Mouse (Mus musculus): Measurements from ENCODE around the gene Gimd1. TPM values are rescaled to one million over a fixed set of nuclear protein-coding genes. Genes with fewer than 3 reads are reported as not detected.

Gene Gimd1
- total RNA-seq (2015; ENCODE audit: low replicate concordance), result not detected in 2 replicates
- total RNA-seq (2017; ENCODE audit: low replicate concordance), result not detected in 2 replicates

DNA sequence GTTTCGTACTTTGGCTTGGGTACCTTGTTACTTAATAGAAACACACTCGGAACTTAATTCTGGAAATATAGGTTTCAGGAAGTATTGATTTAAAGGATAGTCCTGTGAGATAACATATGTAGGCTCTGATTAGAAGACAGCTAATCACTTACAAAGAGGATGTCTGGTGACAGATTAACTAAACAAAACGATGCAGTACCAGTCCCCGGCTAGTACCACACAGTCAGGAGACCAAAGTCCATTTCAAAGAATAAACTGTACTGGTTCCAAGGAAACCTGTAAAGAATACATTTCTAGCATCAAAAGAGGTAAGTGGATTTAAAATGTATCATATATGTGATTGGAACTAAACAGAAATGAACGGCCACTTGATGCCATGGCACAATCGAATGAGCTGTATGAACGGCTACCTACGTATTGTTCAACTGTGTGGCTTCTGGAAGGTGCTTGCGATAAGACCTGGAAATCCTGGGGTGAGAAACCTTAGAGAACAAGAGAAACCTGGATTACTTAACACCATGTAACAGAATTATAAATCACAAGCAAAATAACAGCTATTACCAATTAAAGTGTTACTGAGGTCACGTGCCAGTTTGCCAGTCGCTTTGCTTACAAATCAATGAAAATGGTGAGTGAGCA, at the start of gene Gimd1:
Gimd1 (plus strand) TSS at position 220 of the 639 bp plus-strand sequence.
- ATAC-seq (replicated peaks; ENCODE audit: low FRiP score, poor library complexity, severe bottlenecking), result no peak

DNA sequence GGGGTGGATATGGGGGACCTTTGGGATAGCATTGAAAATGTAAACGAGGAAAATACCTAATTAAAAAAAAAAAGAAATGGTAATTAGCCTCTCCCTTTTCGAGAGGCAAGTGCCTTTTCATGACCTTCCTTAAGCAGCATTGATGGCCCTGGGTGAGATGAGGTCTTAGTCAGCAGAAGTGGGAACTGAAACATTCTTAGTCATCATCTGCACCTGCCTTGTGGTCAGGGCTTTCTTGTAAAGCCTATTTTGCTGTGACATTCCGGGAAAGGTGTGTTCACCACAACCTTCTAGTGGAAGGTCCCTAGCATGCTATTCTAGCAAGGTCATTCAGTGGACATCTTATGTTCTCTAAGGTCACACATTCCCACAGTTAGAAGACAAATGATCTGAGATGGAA, 48.4 kb upstream of the Gimd1 start:
- ATAC-seq (replicated peaks; ENCODE audit: low FRiP score, poor library complexity, severe bottlenecking), result no peak

DNA sequence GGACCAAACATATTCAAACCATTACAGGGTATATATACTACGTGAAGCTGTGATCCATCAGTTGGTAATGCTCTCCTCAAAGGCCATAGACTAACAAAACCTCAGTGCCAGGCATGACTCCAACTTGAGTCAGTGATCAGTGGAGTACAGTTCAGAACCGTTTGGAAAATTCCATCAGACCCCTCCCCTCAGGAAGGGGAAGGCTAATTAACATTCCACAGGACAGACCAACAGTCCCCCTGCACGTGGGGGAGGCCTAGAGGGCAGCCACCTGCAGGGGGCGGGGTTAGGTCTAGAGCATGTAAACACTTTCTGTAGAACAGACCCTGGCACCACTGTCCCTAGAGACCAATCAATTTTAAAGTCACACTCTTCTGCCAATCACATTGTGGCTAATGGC, 47.3 kb upstream of the Gimd1 start:
- ATAC-seq (replicated peaks; ENCODE audit: low FRiP score, poor library complexity, severe bottlenecking), result no peak

DNA sequence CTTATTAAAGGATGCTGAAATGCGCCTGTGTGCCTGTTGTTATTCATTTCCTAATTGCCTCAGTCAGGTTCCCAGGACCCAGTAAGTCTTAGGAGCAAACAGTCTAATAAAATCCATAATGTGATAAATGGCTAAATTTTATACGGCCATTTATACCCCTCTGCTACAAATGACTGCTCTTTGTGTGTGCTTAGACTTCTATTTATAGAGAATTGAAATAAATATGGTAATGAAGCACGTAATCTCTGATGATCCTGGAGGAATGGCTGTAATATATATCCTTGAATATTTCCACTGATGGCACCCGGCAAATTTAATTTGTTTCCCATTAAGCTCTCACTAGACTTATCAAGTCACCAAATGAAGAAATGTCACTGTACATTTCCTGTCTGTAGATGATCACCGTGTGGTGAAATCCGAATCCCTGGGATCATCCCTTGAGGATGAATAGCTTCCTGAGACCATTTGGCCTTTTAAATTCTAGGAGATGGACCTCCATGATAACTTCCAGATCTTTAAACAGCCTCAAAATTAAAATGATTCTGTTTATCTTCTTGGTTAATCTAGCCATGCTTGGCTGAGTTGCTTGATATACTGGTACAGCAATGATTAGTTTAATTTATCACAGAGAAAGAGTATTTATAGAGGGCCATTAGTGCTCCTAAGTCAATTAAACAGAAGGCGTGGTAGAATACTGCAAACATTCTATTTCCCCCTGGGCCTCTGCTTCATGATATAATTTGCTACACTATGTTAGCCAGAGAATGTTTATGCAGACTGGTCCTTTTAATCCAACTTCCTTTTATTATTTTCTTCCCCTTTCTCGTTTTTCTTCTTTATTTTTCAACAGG, 44.3 kb upstream of the Gimd1 start:
- ATAC-seq (replicated peaks; ENCODE audit: low FRiP score, poor library complexity, severe bottlenecking), result no peak

DNA sequence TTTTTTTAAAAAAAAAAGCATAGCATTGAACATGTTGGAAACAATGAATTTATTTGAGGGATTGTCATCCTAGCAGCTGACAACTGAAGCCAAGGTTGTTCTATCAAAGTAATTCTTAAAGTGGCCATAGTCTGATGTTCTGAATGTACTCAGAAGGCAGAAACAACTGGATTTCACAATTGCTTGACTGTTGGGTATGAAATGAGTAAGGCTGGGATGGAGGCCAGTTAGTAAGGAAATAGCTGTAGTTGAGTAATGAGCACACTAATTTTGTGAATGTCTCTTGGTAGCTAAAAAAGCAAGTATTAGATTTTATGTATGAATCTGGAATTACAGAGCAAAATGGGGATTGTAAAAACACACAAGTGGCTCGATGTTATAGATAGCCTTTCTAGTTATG, 41.5 kb upstream of the Gimd1 start:
- no peak for ATAC-seq (replicated peaks; ENCODE audit: low FRiP score, poor library complexity, severe bottlenecking)

DNA sequence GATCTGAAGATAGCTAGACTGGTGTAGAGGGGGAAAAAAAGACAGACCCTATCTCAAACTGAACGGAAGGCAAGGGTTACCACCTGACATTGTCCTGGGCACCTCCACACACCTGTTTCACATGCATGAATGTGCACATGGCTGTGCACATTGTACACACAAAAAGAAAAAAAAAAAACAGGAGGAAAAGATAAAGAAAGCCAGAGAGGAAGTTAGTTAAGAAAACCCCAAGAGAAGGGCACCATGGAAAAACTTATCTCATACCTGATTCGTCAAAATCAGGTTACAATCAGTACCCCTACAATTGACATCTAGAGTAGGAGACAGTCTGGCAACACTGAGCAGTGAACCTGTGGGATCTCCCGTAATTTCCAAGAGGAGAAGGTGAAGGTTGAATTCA, 39.6 kb upstream of the Gimd1 start:
- no peak for ATAC-seq (replicated peaks; ENCODE audit: low FRiP score, poor library complexity, severe bottlenecking)

DNA sequence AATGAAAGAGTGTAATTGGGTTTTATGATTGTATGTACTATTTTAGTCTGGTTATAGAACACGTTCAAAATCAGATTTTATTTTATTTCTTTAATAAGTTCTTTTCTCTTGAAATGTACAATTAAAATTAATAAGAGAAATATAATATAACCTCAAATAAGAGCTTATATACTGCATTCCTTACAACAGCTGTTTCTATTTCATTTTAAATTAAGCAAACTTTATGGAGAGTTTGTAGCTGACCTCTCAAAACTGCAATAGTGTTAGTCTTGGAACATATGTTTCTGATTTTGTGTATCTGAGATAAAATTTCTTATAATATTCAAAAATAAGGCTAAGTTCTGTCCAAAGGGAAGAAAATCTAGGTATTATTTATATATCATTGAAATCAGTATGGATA, 39.0 kb upstream of the Gimd1 start:
- ATAC-seq (replicated peaks; ENCODE audit: low FRiP score, poor library complexity, severe bottlenecking), result no peak

GRCm38 (mm10) chr3:132628741-132629140, 879 bp upstream of the Gimd1 start:
- no peak for ATAC-seq (replicated peaks; ENCODE audit: low FRiP score, poor library complexity, severe bottlenecking)

- ATAC-seq (replicated peaks; ENCODE audit: low FRiP score, poor library complexity, severe bottlenecking), result no peak
Observed at GRCm38 (mm10) chr3:132633261-132633660, 3.6 kb downstream of the Gimd1 start.

- no peak for ATAC-seq (replicated peaks; ENCODE audit: low FRiP score, poor library complexity, severe bottlenecking)
Observed at GRCm38 (mm10) chr3:132637080-132637479, 7.5 kb downstream of the Gimd1 start.

GRCm38 (mm10) chr3:132644071-132644470, 14.5 kb downstream of the Gimd1 start:
- ATAC-seq (replicated peaks; ENCODE audit: low FRiP score, poor library complexity, severe bottlenecking), result no peak

DNA sequence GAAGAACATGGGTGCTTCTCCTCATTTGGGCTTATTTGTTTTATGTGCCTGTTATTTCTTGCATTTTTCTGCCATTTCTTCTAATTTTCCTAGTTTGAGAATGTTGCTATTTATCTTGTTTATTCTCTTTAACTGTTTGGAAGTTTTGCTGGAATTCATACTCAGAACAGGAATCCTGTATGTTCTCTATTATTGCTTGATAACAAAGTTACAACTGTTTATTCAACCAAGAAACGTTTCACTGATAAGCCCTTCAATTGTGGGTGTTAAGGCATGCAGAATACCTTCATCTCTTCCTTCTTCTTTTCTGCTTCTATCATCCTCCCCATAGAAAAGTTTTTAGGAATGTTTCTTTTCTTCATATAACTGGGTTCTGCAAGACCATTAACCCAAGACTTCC, 17.2 kb downstream of the Gimd1 start:
- no peak for ATAC-seq (replicated peaks; ENCODE audit: low FRiP score, poor library complexity, severe bottlenecking)

- no peak for ATAC-seq (replicated peaks; ENCODE audit: low FRiP score, poor library complexity, severe bottlenecking)
Observed at GRCm38 (mm10) chr3:132649368-132649767, 19.7 kb downstream of the Gimd1 start.

DNA sequence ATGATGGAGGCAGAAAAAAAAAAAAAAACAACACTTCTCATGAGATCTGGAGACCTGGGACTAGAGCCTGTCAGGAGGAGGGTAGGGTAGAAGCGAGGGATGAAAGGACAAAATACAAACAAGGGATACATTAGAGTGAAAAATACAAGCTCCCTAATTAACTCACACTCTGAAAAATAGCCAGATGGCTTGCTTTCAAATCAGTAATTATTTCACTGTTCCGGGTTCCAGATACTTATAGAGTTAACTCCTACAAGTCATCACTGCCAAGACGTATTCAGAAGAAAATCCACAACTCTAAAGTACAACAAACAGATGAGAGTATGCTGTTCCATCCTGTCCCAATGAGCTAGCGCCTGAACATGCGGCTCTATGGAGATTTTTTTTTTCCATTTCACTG, 20.6 kb downstream of the Gimd1 start:
- ATAC-seq (replicated peaks; ENCODE audit: low FRiP score, poor library complexity, severe bottlenecking), result no peak

DNA sequence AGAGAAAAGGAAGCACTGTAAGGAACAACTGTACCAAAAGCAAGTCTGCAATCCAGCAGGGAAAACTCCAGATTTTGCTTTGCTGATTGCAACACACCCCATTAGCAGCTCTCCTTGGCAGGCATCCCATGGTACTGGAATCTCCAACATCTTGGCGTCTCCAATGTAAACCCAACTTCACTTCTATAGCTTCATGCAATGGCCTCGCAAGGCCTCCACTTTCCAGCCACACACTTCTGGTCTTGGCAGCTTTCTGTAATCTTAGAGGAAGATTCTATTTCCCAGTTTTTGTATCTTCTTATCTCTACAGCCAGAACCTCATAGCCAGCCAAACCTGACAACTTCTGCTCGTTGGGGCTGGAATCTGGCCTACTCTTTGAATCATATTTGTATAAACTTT, 22.2 kb downstream of the Gimd1 start:
- no peak for ATAC-seq (replicated peaks; ENCODE audit: low FRiP score, poor library complexity, severe bottlenecking)

- no peak for ATAC-seq (replicated peaks; ENCODE audit: low FRiP score, poor library complexity, severe bottlenecking)
Observed at GRCm38 (mm10) chr3:132653959-132654358, 24.3 kb downstream of the Gimd1 start.

DNA sequence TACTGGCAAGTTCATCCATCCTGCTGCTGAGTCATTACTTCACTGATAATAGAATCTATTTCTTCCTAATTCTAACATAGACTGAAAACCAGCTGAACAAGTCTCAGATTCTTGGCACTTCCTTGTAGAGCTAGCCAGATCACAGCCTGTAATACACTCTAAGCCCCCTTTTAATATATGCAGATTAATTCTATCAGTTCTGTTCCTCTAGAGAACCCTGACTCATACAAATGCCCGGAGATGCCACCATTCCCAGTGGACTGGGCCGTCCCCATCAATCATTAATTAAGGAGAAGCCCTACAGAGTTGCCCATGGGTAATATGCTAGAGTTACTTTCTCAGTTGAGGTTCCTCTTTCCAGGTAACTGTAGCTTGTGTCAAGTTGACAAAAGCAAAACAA, 26.3 kb downstream of the Gimd1 start:
- ATAC-seq (replicated peaks; ENCODE audit: low FRiP score, poor library complexity, severe bottlenecking), result no peak

DNA sequence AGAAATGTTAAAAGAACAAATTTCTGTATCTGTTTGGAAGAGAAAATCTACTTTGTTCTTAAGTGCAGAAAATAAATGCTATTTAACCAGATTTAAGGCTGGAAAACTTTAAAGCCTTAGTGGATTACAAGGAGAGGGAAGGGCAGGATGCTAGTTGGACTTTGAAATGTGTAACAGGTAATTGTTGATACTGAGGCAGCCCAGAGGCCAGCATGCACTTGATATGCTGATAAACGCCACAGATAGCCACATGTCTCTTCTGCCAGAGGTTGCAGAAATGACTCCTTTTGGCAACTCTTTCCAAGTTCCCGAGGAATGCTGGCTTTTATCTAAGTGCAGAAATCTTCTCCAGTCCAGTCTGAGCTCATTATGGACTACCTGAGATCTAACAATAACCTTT, 47.9 kb downstream of the Gimd1 start:
- no peak for ATAC-seq (replicated peaks; ENCODE audit: low FRiP score, poor library complexity, severe bottlenecking)

DNA sequence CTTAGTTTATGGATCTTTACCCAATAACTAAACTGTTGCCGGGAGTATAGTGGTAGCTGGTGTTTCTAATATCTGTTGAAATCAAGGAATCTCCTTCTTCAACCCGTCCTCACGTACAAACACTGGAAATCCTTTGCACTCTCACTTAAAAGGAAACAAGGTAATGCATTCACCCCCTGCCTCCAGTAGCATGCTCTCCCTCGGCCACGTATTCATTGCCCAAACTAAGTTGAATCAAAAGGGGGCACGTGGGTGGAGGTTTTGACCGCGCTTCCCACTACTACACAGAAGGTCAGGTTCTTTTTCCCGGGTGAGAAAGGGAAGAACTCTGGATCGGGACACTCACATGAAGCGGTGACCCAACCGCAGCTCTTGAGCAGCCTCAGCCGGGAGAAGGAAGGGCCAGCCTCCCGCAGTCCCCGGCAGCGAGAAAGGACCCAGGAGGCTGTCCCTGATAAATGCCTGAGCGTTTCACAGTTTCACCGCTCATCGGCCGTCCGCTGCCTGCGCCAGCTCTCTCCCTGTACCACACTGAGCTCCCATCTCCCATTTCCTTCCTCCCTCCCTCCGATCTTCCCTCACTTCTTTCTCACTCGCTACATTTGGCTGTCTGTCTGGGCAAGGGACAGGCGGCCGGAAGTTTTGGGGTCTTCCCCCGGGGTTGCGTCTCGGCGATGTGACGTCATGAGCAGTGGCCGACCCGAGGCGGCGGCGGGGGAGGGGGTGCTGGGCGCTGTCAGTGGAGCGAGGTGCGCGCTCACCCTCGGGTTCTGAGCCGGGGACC, 54.0 kb downstream of the Gimd1 start, which contains the start of gene Tbck:
Tbck (plus strand) TSS at position 698 of the 784 bp plus-strand sequence.
- ATAC-seq (replicated peaks; ENCODE audit: low FRiP score, poor library complexity, severe bottlenecking), result peak; percentile 96

DNA sequence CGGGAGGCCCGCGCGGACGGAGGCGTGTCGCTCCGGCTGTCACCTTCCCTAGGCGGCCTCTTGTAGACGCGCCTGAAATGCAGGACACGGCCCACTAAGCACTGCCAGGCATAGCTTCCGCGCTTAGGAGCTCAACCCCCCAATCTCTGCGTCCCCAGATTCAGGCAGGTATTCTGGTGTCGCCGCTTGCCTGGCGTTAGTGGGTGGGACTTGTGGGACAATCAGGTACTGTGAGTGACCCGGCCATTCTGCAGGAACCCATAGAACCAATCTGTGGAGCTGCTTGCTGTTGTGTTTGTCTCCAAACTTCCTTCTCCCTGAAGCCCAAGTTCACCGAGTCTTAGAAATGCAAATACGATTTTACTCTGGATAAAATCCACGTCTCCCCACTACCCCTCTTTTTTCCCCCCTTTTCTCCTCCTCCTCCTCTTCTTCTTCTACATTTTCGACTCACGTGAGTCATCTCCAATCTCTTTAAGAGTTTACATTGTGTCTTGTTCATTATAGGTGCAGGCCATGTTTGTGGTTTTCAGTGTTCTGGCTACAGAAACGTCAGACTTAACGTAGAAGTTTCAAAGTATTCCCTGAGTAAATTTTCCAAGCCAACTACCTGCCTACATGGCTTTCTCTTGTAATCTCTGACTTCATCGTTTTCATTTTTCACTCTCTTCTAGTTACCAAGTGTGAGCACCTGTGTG, 54.8 kb downstream of the Gimd1 start, which contains the start of gene Aimp1:
Aimp1 (minus strand) TSS at position 140 of the 698 bp plus-strand sequence.
- ATAC-seq (replicated peaks; ENCODE audit: low FRiP score, poor library complexity, severe bottlenecking), result no peak
